9 mouse cellular contexts compared by ENCODE assay signal in genomic region chr6:91707276-91707885, GRCm38 (mm10). TPM values are rescaled to one million over a fixed set of nuclear protein-coding genes. Genes with fewer than 3 reads are reported as not detected.
DNase-seq lines count a peak whose midpoint lies in the region; ATAC-seq lines count a peak whose summit lies in the region.
"Had no signal": no experiment of that assay in that cellular context is flagged by ENCODE, and none has a peak within 500 bp of the region (broad histone marks: within the 10 kb centered on the region; RNA-seq: fewer than 3 reads in every experiment).

No protein-coding gene starts in this region.

- H3K36me3 ChIP-seq in midbrain, embryonic 12.5 days, result peaks cover 39% of the 10 kb centered on the region
- H3K36me3 ChIP-seq in midbrain, embryonic 11.5 days (ENCODE audit: control insufficient read depth, insufficient read depth, low read length), result no peaks in the 10 kb centered on the region; the same call in 1 of the 2 replicates
- H3K36me3 ChIP-seq in hindbrain, embryonic 15.5 days, result peaks cover 15% of the 10 kb centered on the region; the same call in 1 of the 2 replicates
- no peaks in the 10 kb centered on the region for H3K36me3 ChIP-seq in neural tube, embryonic 14.5 days (ENCODE audit: control insufficient read depth, insufficient read depth, low read length)

- no peak overlapping the region for H3K9ac ChIP-seq in midbrain, embryonic 12.5 days (replicated peaks)
- no peak overlapping the region for H3K9ac ChIP-seq in midbrain, embryonic 11.5 days (ENCODE audit: low read length)
- no peak overlapping the region for H3K9ac ChIP-seq in hindbrain, embryonic 15.5 days
- H3K9ac ChIP-seq in neural tube, embryonic 14.5 days (replicated peaks; ENCODE audit: low read depth, low read length), result no peak overlapping the region
- H3K9ac ChIP-seq: liver, embryonic 13.5 days had no signal

- no peaks in the 10 kb centered on the region for H3K9me3 ChIP-seq in midbrain, embryonic 12.5 days
- no peaks in the 10 kb centered on the region for H3K9me3 ChIP-seq in midbrain, embryonic 11.5 days (ENCODE audit: control insufficient read depth, low read length)
- H3K9me3 ChIP-seq in hindbrain, embryonic 15.5 days, result no peaks in the 10 kb centered on the region
- no peaks in the 10 kb centered on the region for H3K9me3 ChIP-seq in neural tube, embryonic 14.5 days (ENCODE audit: control insufficient read depth, low read length)
- H3K9me3 ChIP-seq: liver, embryonic 13.5 days had no signal

- no peak for DNase-seq in midbrain, embryonic 11.5 days (ENCODE audit: low spot score, missing footprints)
- peak; percentile 75 to 77 for DNase-seq in cerebellum, postnatal 10 days
- DNase-seq in urinary bladder, postnatal 4 days (ENCODE audit: low spot score in 2 of 2), result no peak
- DNase-seq in lung, adult 18-20 months, result no peak
- DNase-seq in spleen, postnatal 14 days (ENCODE audit: low spot score in 2 of 2), result no peak
- DNase-seq: liver, embryonic 13.5 days had no signal

- no peak for ATAC-seq in midbrain, embryonic 12.5 days (ENCODE audit: low FRiP score, low read depth)
- no peak for ATAC-seq in midbrain, embryonic 11.5 days (ENCODE audit: low FRiP score)
- peak; percentile 14; the same call in 1 of the 2 replicates for ATAC-seq in hindbrain, embryonic 15.5 days (ENCODE audit: low FRiP score, low read depth)
- ATAC-seq in neural tube, embryonic 14.5 days (ENCODE audit: low read depth), result no peak

- H3K4me1 ChIP-seq in midbrain, embryonic 12.5 days, result peaks cover 31% of the 10 kb centered on the region
- peaks cover 10% of the 10 kb centered on the region for H3K4me1 ChIP-seq in midbrain, embryonic 11.5 days (ENCODE audit: control insufficient read depth, insufficient read depth, low read length)
- H3K4me1 ChIP-seq in hindbrain, embryonic 15.5 days (replicated peaks), result peaks cover 34% of the 10 kb centered on the region
- H3K4me1 ChIP-seq in neural tube, embryonic 14.5 days (ENCODE audit: control insufficient read depth, insufficient read depth, low read length), result peaks cover 10% of the 10 kb centered on the region

- H3K27me3 ChIP-seq in midbrain, embryonic 12.5 days, result no peaks in the 10 kb centered on the region
- no peaks in the 10 kb centered on the region for H3K27me3 ChIP-seq in midbrain, embryonic 11.5 days (ENCODE audit: control insufficient read depth, insufficient read depth, low read length)
- no peaks in the 10 kb centered on the region for H3K27me3 ChIP-seq in hindbrain, embryonic 15.5 days
- H3K27me3 ChIP-seq in neural tube, embryonic 14.5 days (ENCODE audit: control insufficient read depth, insufficient read depth, low read length), result no peaks in the 10 kb centered on the region
- H3K27me3 ChIP-seq: liver, embryonic 13.5 days had no signal

- 93% methylated on average over 8 of the region's 8 CpGs for WGBS in midbrain, embryonic 12.5 days
- WGBS in midbrain, embryonic 11.5 days, result 93% methylated on average over 8 of the region's 8 CpGs
- WGBS in hindbrain, embryonic 15.5 days, result 59% methylated on average over 8 of the region's 8 CpGs
- 77% methylated on average over 8 of the region's 8 CpGs for WGBS in neural tube, embryonic 14.5 days

- H3K4me2 ChIP-seq in midbrain, embryonic 12.5 days (replicated peaks), result no peak overlapping the region
- H3K4me2 ChIP-seq in midbrain, embryonic 11.5 days, result no peak overlapping the region
- no peak overlapping the region for H3K4me2 ChIP-seq in hindbrain, embryonic 15.5 days
- no peak overlapping the region for H3K4me2 ChIP-seq in neural tube, embryonic 14.5 days (ENCODE audit: low read depth, low read length)
- H3K4me2 ChIP-seq: liver, embryonic 13.5 days had no signal

- H3K4me3 ChIP-seq in midbrain, embryonic 12.5 days, result no peak overlapping the region
- H3K4me3 ChIP-seq in midbrain, embryonic 11.5 days (ENCODE audit: low read depth, low read length), result no peak overlapping the region
- H3K4me3 ChIP-seq in hindbrain, embryonic 15.5 days, result no peak overlapping the region
- no peak overlapping the region for H3K4me3 ChIP-seq in neural tube, embryonic 14.5 days (ENCODE audit: low read depth, low read length)
- H3K4me3 ChIP-seq: liver, embryonic 13.5 days had no signal

- peak overlapping the region; percentile 68; the same call in 1 of the 2 replicates for H3K27ac ChIP-seq in midbrain, embryonic 12.5 days (replicated peaks)
- no peak overlapping the region for H3K27ac ChIP-seq in midbrain, embryonic 11.5 days (ENCODE audit: low read depth, low read length)
- H3K27ac ChIP-seq in hindbrain, embryonic 15.5 days (replicated peaks), result peak overlapping the region; percentile 79
- peak overlapping the region; percentile 82 for H3K27ac ChIP-seq in neural tube, embryonic 14.5 days (ENCODE audit: low read depth, low read length)
- H3K27ac ChIP-seq: liver, embryonic 13.5 days had no signal

RNA-seq across cellular contexts. Expression of gene Slc6a6, which starts 23.5 kb away (rescaled TPM):
- polyA plus RNA-seq in midbrain, embryonic 12.5 days (2016; fragmentation: Nextera tagmentation; extraction: Ambion mirVana), result 69.4 and 82.8 TPM in 2 replicates
- polyA plus RNA-seq in midbrain, embryonic 11.5 days (2014; fragmentation: Nextera tagmentation; extraction: Ambion mirVana), result 43.6 and 45.6 TPM in 2 replicates
- 99.4 and 102 TPM in 2 replicates for polyA plus RNA-seq in hindbrain, embryonic 15.5 days (2015; fragmentation: Nextera tagmentation; extraction: Ambion mirVana)
- polyA plus RNA-seq in neural tube, embryonic 14.5 days (2014; fragmentation: Nextera tagmentation; extraction: Ambion mirVana), result 89.3 and 100 TPM in 2 replicates

Comparison
In these comparisons a context has a peak if more than half of its experiments do, and no peak if none do; other contexts are left out.
1. DNase-seq: peak in cerebellum, postnatal 10 days (2 of 2); none in midbrain, embryonic 11.5 days (single experiment), urinary bladder, postnatal 4 days (0 of 2), lung, adult 18-20 months (0 of 2) and spleen, postnatal 14 days (0 of 2).